Mouse (Mus musculus): ENCODE data around the gene Pik3ip1.

GRCm38 (mm10) chr11:3334141-3334710 lies 4.0 kb downstream of the Pik3ip1 start:
- no peak for TF ChIP-seq CTCF (IDR thresholded peaks at IDR 0.05; ENCODE audit: control insufficient read depth, insufficient read depth, insufficient read length)
- TF ChIP-seq MAX (IDR thresholded peaks at IDR 0.05), result no peak
- TF ChIP-seq MYOG (IDR thresholded peaks at IDR 0.05; ENCODE audit: control insufficient read depth, extremely low read depth, insufficient read length), result no peak
- no peak for TF ChIP-seq USF1 (IDR thresholded peaks at IDR 0.05; ENCODE audit: low read depth)
- no peak for TF ChIP-seq CEBPB (IDR thresholded peaks at IDR 0.05; ENCODE audit: low read depth)
- no peak for TF ChIP-seq FOSL1 (IDR thresholded peaks at IDR 0.05; ENCODE audit: insufficient read depth, low read length, poor library complexity, severe bottlenecking)

Data from C2C12 (cell line).